Mouse (Mus musculus): ENCODE results near the gene Nkx2-2.

Gene Nkx2-2

DNA sequence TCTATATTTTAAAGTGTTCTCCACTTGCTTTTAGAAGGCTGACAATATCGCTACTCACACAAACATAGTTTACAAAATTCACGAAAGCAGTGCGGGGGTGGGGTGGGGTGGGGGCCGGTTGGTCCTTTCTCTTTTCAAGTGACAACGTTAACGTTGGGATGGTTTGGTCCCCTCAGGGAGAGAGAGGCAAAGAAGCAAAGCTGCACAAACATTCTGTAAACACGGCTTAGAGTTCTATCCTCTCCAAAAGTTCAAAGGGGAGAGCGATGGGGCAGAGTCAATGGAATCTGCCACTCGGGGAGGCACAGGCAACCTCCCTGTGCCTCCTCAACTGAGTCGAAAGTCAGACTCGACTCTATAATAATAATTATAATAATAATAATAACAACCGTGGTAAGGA is 10.5 kb downstream of the Nkx2-2 start:
- H3K27me3 ChIP-seq (ENCODE audit: insufficient read depth, low read length): peaks cover 96% of the 10 kb centered on the region
- peaks cover 70% of the 10 kb centered on the region for H3K4me1 ChIP-seq (replicated peaks; ENCODE audit: low read depth, low read length)
- H3K4me3 ChIP-seq (replicated peaks; ENCODE audit: low read length): peak overlapping the region; percentile 65
- H3K36me3 ChIP-seq (ENCODE audit: insufficient read depth, low read length): no peaks in the 10 kb centered on the region
- TF ChIP-seq POU5F1 (IDR thresholded peaks at IDR 0.05; ENCODE audit: borderline replicate concordance, low read length) (no peak), CTCF (conservative IDR thresholded peaks at IDR 0.05; ENCODE audit: low read length) (no peak), NANOG (IDR thresholded peaks at IDR 0.05; ENCODE audit: borderline replicate concordance, low read length) (no peak)
- H3K9me3 ChIP-seq (ENCODE audit: low read length): no peaks in the 10 kb centered on the region

GRCm38 (mm10) chr2:147182709-147183260 is 11.3 kb downstream of the Nkx2-2 start:
- Histone ChIP-seq H3K36me3 (ENCODE audit: insufficient read depth, low read length) (no peaks in the 10 kb centered on the region), H3K9me3 (ENCODE audit: low read length) (no peaks in the 10 kb centered on the region), H3K4me1 (replicated peaks; ENCODE audit: low read depth, low read length) (peaks cover 70% of the 10 kb centered on the region), H3K4me3 (replicated peaks; ENCODE audit: low read length) (no peak overlapping the region), H3K27me3 (ENCODE audit: insufficient read depth, low read length) (peaks cover 96% of the 10 kb centered on the region)
- TF ChIP-seq POU5F1 (IDR thresholded peaks at IDR 0.05; ENCODE audit: borderline replicate concordance, low read length) (no peak), NANOG (IDR thresholded peaks at IDR 0.05; ENCODE audit: borderline replicate concordance, low read length) (no peak), CTCF (conservative IDR thresholded peaks at IDR 0.05; ENCODE audit: low read length) (no peak)

GRCm38 (mm10) chr2:147181926-147182708 is 11.9 kb downstream of the Nkx2-2 start:
- TF ChIP-seq NANOG (IDR thresholded peaks at IDR 0.05; ENCODE audit: borderline replicate concordance, low read length) (no peak), CTCF (conservative IDR thresholded peaks at IDR 0.05; ENCODE audit: low read length) (no peak), POU5F1 (IDR thresholded peaks at IDR 0.05; ENCODE audit: borderline replicate concordance, low read length) (no peak)
- H3K4me3 ChIP-seq (replicated peaks; ENCODE audit: low read length): no peak overlapping the region
- H3K36me3 ChIP-seq (ENCODE audit: insufficient read depth, low read length): no peaks in the 10 kb centered on the region
- no peaks in the 10 kb centered on the region for H3K9me3 ChIP-seq (ENCODE audit: low read length)
- H3K27me3 ChIP-seq (ENCODE audit: insufficient read depth, low read length): peaks cover 91% of the 10 kb centered on the region
- H3K4me1 ChIP-seq (replicated peaks; ENCODE audit: low read depth, low read length): peaks cover 64% of the 10 kb centered on the region

DNA sequence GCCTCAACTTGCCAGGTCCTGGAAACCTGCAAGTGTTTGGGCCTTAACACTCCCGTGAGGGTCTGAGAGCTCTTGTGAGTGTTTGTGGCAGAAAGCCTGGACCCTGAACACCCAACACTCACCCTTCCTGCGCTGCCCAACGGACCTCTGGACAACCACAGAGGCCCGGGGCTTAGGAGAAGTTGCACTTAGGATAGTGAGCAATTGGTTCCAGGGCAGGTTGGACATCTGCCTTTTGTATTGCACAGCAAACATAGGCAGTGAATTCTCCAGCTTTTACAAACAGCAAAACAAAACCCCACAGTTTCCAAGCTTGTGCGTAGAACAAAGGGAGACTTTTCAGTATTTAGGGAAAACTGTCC is 12.8 kb downstream of the Nkx2-2 start:
- H3K9me3 ChIP-seq (ENCODE audit: low read length): no peaks in the 10 kb centered on the region
- TF ChIP-seq CTCF (conservative IDR thresholded peaks at IDR 0.05; ENCODE audit: low read length): no peak
- no peak for TF ChIP-seq POU5F1 (IDR thresholded peaks at IDR 0.05; ENCODE audit: borderline replicate concordance, low read length)
- no peak for TF ChIP-seq NANOG (IDR thresholded peaks at IDR 0.05; ENCODE audit: borderline replicate concordance, low read length)

DNA sequence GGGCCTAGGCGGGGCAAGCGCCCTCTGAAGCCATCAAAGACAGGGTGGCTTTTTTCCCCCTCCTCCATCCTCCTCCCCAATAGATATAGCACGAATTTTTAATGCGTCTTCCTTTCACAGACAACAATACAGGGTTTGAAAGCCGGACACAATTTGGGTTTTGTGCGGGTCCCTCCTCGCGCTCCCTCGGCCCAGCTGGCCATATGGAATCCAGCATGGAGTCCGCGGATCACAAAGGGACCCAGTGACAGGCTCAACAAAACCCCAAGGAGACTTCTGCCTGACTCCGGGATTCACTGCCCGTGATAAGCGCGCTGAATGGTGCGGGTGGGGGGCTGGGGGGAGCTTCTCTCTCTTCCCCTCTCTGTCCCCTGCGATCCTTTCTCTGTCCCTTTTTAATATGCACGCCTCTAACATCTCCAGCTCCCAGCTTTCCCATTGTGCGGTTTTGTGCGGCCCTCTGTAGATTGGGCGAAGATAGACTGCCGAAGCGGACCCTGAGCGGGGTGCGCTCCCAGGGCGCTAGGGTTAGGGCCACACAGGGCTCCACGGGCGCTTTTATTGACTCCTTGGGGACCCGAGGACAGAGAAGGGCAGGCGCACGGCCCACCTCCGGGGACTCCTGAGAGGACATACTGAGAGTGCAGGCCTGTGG is 13.3 kb downstream of the Nkx2-2 start:
- Histone ChIP-seq H3K4me3 (replicated peaks; ENCODE audit: low read length) (peak overlapping the region; percentile 39), H3K4me1 (replicated peaks; ENCODE audit: low read depth, low read length) (peaks cover 54% of the 10 kb centered on the region), H3K9me3 (ENCODE audit: low read length) (no peaks in the 10 kb centered on the region), H3K36me3 (ENCODE audit: insufficient read depth, low read length) (no peaks in the 10 kb centered on the region), H3K27me3 (ENCODE audit: insufficient read depth, low read length) (peaks cover 88% of the 10 kb centered on the region)
- no peak for TF ChIP-seq CTCF (conservative IDR thresholded peaks at IDR 0.05; ENCODE audit: low read length)

More for the DNA sequence above, 12.8 kb downstream of the Nkx2-2 start:
- peak overlapping the region; percentile 39 for H3K4me3 ChIP-seq (replicated peaks; ENCODE audit: low read length)
- H3K27me3 ChIP-seq (ENCODE audit: insufficient read depth, low read length): peaks cover 91% of the 10 kb centered on the region
- no peaks in the 10 kb centered on the region for H3K36me3 ChIP-seq (ENCODE audit: insufficient read depth, low read length)
- H3K4me1 ChIP-seq (replicated peaks; ENCODE audit: low read depth, low read length): peaks cover 56% of the 10 kb centered on the region

DNA sequence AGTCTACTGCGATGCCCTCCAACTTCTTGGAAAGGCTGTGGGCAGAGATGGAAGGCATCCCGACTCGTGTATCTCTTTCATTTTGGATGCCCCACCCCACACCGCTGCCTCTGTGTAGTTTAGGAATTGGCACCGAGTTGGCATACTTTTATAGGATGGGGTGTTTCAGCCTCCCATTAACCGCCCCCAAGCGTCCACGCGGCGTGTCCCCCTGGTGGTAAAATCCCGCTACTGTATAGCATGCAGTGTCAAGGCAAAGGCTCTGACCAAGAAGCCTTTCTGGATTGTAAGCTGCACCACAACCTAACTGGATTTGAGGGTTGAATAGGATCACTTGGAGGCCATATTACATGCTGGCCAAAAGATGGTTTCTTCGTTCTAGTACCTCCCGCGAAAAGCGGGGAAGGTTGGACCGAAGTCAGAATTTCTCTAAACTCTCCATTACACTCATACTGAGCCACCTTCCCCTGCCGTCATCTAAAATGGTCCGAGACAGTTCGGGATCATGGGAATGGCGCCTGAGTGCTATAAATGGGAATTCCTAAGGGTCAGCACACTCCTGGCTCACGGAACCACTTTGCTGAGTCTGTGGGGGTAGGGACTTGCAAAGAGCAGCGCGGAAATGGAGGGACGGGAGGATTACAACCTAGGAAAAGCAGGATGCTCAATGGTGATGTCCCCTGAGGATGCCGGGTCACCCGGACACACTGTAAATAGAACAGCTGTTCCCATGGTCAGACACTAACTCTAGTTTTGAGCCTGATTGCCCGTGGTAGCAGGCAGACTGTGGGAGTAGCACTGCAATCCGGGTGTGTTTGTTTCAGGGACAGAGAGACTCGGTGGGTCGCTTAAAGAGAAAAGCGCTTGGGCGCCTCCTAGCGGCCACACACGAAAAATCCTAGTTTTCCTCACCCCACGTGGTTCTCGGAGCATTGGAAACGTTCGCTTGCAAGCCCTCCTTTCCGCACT is 15.7 kb downstream of the Nkx2-2 start:
- peak; percentile 64 for TF ChIP-seq CTCF (conservative IDR thresholded peaks at IDR 0.05; ENCODE audit: low read length)
- no peak for TF ChIP-seq NANOG (IDR thresholded peaks at IDR 0.05; ENCODE audit: borderline replicate concordance, low read length)
- no peaks in the 10 kb centered on the region for H3K9me3 ChIP-seq (ENCODE audit: low read length)

GRCm38 (mm10) chr2:147177672-147178071 is 16.4 kb downstream of the Nkx2-2 start:
- peaks cover 31% of the 10 kb centered on the region for H3K4me1 ChIP-seq (replicated peaks; ENCODE audit: low read depth, low read length)
- H3K27me3 ChIP-seq (ENCODE audit: insufficient read depth, low read length): peaks cover 86% of the 10 kb centered on the region
- no peaks in the 10 kb centered on the region for H3K36me3 ChIP-seq (ENCODE audit: insufficient read depth, low read length)
- H3K9me3 ChIP-seq (ENCODE audit: low read length): no peaks in the 10 kb centered on the region
- peak overlapping the region; percentile 66; the same call in 1 of the 2 replicates for H3K4me3 ChIP-seq (replicated peaks; ENCODE audit: low read length)
- TF ChIP-seq NANOG (IDR thresholded peaks at IDR 0.05; ENCODE audit: borderline replicate concordance, low read length) (no peak), CTCF (conservative IDR thresholded peaks at IDR 0.05; ENCODE audit: low read length) (peak; percentile 51)

More for the DNA sequence above, 15.7 kb downstream of the Nkx2-2 start:
- H3K4me1 ChIP-seq (replicated peaks; ENCODE audit: low read depth, low read length): peaks cover 34% of the 10 kb centered on the region
- H3K4me3 ChIP-seq (replicated peaks; ENCODE audit: low read length): peak overlapping the region; percentile 66
- H3K36me3 ChIP-seq (ENCODE audit: insufficient read depth, low read length): no peaks in the 10 kb centered on the region
- peaks cover 90% of the 10 kb centered on the region for H3K27me3 ChIP-seq (ENCODE audit: insufficient read depth, low read length)

DNA sequence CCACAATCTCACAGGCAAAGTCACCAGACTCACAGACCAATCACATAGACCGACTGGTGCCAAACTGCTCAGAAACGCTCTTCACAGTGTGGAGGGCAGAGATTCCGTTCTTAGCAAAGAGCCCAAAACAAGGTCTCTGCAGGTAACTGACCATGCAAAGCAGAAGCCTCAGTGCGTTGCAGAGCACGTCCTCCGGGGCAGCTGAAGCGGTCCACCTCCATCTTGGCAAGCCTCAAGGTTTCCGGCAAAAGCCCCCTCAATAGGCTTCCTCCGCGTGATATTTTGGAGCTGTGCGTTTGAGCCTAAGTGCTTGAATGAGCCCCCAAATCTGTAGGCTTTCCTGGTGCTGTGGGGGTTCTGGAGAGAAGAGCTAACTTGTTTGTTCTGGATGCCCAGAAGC is 18.7 kb downstream of the Nkx2-2 start:
- peaks cover 10% of the 10 kb centered on the region for H3K4me1 ChIP-seq (replicated peaks; ENCODE audit: low read depth, low read length)
- H3K27me3 ChIP-seq (ENCODE audit: insufficient read depth, low read length): peaks cover 63% of the 10 kb centered on the region
- TF ChIP-seq NANOG (IDR thresholded peaks at IDR 0.05; ENCODE audit: borderline replicate concordance, low read length) (no peak), CTCF (conservative IDR thresholded peaks at IDR 0.05; ENCODE audit: low read length) (no peak), POU5F1 (IDR thresholded peaks at IDR 0.05; ENCODE audit: borderline replicate concordance, low read length) (no peak)
- no peak overlapping the region for H3K4me3 ChIP-seq (replicated peaks; ENCODE audit: low read length)
- H3K9me3 ChIP-seq (ENCODE audit: low read length): no peaks in the 10 kb centered on the region
- H3K36me3 ChIP-seq (ENCODE audit: insufficient read depth, low read length): no peaks in the 10 kb centered on the region
